Mouse (Mus musculus): ENCODE measurements around the gene Bphl.

DNA sequence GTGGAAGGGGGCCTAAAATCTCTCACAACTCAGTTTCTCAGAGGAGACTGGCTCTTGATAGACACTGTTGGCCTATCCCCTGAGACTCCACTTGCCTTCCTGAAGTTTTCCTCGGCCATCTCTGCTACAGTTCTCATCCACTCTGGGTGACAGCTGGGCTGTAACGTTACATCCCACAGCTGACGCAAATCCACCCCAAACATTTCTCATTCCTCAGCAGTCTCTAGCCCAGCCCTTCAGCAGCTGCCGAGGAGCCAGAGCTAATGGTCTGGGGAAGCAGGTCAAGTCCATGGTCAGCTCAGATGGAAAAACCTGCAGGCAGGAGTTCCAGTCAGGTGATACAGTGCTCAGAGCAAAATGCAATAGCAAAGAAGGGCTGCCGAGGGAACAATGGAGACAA is 73.6 kb downstream of the Bphl start:
- no peak for TF ChIP-seq GATA1 (IDR thresholded peaks at IDR 0.05; ENCODE audit: borderline replicate concordance, low read length)
- no peak for TF ChIP-seq CTCF (IDR thresholded peaks at IDR 0.05; ENCODE audit: low read depth, low read length)
- TF ChIP-seq POLR2AphosphoS5 (IDR thresholded peaks at IDR 0.05; ENCODE audit: insufficient replicate concordance, low read depth, low read length) = no peak
- TF ChIP-seq TAL1 (conservative IDR thresholded peaks at IDR 0.05; ENCODE audit: low read depth, low read length) = no peak
- TF ChIP-seq GATA2 (IDR thresholded peaks at IDR 0.05; ENCODE audit: borderline replicate concordance, low read depth, low read length) = no peak
